Mouse (Mus musculus) ovary, postnatal 36 days (tissue): ENCODE data around the gene Aknad1.

Experiments used
- DNase-seq: peaks from one replicate; pipeline ENCODE4 v3.0.0; 2022; ENCODE audit warnings: low spot score, mixed read lengths

Aknad1 gene

DNA sequence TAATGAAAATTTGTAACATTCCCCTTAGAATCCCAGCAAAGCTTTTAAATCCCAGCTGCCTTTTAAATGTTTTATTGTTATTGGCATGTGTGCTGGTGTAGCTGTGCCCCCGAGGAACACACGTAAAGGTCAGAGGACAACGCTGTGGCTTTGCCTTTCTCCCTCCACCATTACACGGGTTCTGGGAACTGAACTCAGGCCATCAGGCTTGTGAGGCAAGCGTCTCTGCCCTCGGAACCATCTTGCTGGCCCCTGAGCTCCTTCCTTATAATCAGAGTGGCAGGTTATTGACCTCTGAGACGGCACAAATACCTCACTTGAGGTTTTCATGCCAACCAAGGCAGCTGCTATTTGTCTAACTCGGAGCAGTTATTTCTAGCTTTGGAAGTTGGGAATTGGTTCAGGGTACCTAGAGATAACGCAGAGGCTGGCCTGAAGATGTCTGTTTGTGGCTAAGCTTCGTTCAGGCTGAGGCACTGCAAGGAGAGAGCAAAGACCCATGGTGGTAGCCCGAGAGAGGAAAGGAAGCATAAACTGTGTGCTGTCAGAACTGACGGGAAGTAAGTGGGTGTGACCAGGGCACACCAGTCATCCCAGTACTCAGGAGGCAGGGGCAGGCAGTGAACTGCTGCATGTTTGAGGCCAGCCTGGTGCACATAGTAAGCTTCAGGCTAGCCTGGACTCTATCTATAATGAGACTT, 48.4 kb downstream of the Aknad1 start:
- no peak for DNase-seq

DNA sequence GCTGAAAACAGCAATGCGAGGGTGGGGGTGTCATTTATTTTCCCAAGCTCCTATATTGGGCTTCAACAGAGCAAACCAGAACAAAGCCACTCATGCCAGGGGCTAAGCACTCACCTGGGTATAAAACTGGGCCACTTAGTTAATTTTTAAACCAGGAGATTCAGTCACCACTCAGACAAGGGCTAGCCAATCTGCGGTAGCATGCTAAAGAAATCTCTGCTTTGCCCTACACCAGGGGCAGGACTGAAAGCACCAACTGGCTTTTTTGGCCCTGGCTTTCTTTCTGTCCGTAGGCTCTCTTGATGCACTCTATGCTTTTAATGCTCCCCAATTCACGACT, 49.0 kb downstream of the Aknad1 start:
- DNase-seq, result no peak

DNA sequence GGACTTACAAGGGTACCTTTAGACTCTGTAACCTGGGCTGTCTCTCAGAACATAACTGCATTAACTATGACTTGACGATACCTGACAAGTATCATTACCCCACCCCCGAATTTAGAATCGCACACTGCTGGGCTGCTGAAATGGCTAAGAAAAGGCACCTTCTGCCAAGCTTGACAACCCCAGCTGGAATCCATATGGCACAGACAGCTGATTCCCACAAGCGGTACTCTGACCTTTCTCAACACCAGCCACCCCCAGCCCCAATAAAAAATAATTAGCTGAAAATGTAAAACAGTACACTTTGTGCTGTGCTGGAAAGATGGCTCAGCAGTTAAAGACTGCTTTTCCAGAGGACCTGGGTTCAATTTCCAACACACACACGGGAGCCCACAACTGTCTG, 49.8 kb downstream of the Aknad1 start:
- DNase-seq, result no peak

DNA sequence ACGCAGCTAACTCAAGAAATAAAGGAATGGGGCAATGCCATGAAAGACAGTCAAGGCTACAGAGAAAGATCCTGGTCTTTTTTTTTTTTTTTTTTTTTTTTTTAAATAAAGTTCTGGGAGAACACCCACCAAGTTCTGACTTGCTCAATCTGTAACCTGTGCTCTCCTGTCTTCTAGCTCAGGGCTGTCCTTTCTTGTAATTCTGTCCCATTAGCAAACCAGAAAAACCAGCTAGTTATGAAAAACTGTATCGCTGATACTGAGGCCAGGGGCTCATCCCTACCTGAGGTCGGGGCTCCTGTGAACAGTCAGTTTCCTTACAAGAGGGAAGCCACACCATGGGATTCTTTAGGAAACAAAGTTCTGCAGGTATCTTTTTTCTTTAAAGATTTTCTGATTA, 51.0 kb downstream of the Aknad1 start:
- no peak for DNase-seq

DNA sequence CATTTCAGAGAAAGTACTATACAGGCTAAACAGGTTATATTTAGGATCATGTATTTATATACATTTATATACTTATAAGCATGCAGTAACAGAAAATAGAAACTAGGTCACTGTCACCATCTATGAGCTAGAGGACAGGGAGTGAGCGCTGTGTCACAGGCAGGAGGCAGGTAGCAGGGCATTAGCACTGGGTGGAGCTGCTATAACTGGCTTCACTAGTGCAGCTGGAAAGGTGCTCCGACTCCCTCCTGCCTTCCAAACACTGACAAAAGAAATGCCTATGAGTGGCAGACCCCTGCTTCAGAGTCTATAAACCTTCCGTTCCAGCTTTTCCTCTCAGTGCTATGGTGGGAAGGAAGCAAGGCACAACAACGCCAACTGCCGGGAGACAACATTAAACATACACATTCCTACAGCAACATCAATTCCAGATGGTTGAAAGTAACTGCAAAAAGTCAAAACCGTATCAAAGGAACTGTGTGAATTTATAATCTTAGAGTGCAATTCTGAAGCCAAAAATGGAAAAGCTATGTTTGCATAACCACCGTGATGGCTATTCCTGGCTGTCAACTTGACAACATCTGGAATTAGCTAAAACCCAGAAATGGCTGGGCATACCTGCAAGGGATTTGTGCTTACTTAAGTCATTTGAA, 51.7 kb downstream of the Aknad1 start:
- DNase-seq, result no peak

DNA sequence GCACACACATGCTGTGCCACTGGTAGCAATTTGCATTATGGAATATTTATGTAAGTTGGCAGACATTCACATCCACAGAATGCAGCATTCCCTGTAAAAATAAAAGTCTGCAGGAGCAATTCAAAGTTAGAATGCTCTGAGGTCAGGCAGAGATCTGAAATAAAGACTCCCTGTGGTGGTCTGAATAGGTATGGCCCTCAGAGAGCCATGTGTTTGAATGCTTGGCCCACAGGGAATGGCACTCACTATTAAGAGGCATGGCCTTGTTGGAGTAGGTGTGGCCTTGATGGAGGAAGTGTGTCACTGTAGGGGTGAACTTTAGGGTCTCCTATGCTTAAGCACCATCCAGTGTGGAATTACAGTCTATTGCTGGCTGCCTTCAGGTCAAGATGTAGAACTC, 53.0 kb downstream of the Aknad1 start:
- no peak for DNase-seq

DNA sequence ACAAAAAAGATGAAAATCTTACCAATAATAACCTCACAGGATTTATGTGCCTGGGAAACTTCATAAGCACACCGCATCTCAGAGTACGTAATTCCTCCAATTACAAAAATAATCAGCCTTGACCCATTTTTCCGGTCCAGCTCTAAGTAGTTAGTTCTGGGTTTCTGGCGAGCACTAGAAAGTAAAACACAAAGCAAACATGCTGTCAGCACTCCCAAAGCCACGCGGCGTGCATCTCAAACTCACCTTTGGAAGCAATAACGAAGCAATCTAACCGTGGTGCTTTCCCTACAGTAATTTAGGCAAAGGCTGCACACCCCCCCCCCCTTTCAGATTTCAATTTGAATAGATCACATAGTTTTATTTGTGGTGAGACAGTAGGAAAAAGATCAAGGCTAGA, 55.3 kb downstream of the Aknad1 start:
- DNase-seq, result no peak

DNA sequence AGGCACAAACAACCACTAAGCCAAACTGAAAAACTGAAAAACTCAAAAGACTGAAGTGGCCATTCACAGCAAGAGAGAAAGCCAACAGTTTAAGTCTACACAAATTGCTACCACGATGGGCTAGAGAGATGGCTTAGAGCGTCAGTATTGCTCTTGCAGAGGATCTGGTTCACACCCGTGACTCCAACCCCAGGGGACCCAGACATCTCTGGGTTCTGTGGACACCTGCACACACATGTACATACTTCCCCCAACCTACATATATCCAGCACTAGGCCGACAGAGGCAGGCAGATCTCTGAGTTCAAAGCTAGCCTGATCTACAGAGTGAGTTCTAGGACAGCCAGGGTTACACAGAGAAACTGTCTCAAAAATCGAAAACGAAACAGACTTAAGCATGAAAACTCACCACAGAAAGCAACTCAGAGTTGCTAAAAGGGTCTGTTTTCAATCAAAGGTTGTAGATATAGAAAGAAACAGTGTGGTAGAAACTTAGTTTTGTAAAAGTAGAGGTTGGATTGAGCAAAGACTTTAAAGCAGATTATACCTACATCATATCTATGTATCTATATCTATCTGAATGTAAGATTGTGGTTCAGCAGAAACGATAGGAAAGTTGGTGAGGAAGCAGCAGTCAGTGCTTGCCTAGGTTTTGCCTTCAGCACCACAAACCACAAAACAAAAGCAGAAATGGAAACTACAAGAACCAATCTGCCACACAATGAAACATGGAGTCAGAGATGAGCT, 56.3 kb downstream of the Aknad1 start:
- DNase-seq, result no peak

DNA sequence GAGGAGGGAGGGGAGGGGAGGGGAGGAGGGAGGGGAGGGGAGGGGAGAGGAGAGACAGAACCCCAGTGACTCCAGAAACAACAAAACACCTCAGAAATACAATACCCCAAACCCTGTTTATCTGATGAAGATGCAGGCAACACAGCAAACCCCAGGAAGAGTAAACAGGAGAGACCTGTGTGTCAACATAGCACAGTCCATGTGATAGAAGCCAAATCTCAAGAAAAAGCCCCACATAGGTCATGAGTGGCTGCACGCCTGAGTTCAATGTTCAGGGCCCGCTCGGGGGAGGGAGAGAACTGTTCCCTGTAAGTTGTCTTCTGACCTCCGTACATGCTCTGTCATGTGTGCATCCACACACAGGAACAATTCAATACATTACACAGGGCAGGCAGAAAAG, 56.9 kb downstream of the Aknad1 start:
- no peak for DNase-seq

DNA sequence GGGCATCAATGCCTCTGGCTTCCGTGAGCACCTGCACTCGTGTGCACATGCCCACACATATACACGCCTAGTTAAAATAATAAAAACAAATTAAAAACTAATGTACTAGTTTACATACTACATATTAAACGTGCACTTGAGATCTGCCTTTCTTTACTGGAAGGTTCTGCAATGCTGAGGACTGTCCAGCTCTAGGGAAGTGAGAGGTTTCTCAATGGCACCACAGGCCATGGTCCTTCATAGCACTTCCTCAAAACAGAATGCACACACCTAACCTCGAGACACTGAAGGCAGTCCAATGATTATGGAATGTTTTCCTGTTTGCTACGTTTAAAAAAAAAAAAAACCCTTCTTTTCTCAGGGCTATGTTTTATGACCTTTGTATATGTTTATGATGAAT, 58.3 kb downstream of the Aknad1 start:
- DNase-seq, result no peak

DNA sequence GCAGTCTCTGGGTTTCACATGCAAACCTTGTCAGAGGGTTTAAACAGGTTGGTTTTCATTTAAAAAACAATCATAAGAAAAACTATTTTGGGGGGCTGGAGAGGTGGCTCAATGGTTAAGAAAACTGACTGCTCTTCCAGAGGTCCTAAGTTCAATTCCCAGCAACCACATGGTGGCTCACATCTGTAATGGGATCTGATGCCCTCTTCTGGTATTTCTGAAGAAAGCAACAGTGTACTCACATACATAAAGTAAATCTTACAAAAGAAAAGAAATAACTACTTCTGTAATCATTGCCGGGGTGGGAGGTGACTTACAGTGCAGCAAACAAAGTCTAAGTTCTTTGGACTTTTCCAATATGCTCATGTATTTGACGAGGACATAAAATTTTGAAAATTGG, 58.9 kb downstream of the Aknad1 start:
- no peak for DNase-seq

DNA sequence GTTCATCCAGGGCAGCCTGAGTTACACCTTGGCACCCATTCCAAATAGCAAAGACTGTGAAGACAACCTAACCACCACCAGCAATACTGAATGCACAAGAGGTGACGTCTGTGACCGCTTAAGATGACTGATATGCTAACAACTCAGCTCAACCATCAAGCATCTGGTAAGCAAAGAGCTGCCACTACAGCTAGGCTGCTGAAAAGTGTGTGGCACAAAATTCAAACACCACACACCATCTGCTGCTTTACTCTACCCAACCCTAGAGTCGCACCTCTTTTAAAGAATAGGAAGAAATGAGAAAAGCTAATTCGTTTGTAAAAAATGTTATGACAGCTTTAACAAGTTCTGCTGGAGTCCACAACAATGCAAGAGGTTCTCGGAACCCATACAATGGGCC, 66.2 kb downstream of the Aknad1 start:
- no peak for DNase-seq

DNA sequence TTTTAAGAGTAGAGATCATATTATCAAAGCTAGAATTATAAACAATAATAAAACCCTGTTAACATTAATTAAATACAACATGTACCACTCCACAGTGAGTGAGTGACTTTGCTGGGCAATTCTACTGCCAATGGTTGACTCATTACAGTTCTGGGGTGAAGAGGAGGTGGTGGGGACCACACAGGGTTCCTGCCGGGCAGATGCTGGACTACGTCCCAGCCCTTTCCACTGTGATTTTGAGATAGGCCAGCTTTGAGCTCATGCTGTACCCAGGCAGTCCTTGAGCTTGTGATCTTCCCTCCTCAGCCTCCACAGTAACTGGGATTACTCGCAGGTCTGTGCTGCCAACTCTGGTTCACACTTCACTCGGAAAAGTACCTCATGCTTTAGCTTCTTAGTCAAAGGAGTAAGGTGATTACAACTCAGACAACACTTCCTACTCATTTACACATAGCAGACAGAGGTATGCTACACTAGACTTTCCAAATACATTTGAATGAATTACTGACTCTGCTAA, 71.3 kb downstream of the Aknad1 start:
- no peak for DNase-seq

DNA sequence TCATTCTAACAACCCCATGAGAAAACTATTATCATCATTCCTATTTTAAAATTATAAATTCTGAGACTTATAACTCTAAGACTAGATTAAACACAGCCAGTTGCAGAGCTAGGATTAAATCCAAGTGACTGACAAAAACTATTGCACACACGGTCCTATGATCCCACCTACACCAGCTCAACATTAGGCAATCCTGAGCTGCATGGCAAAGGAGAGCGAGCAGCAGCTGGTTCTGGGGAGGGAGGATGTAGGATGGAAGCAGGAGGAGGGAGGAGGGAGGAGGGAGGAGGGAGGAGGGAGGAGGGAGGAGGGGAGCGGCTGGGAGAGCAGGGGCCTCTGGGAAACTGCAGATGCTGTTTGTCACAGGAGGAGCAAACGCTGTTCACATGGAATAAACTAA, 76.2 kb downstream of the Aknad1 start:
- no peak for DNase-seq

DNA sequence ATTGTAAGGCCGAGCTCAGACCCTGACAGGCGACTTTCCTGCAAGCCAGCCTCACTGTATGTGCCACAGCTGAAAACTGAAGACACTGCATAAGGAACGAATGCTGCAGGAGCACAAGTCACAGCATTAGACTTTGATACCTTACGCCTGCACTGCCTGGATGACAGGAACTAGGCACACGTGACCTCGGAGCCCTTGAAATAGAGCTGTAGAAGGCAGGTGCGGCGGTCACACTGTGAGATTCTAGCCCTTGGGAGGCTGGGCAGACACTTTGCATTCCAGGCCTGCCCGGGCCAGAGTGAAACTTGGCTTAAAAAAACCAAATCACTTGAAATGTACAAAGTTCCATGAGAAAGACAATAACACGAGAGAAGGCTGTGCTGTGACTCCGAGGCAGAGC, 91.0 kb downstream of the Aknad1 start:
- no peak for DNase-seq

DNA sequence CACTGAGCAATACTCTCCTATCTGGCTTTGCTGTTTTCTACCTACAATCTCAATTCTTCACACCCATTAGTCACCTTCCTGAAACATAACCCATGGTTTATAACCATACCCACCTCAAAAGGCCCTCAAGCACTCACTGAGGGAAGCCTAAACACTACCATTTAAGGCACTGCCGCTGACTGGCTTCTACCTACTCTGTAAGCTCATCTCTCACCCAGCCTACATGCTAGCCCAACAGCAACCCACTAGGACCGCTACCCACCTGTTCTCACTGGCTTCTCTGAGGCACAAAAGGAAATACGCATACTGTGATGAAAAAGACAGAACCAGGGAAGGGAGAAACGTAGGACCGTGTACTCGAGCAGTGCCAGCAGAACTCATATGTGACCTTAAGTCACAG, 92.3 kb downstream of the Aknad1 start:
- DNase-seq, result no peak
